Mouse (Mus musculus): ENCODE measurements around the gene Hoxa1. TPM values are rescaled to one million over a fixed set of nuclear protein-coding genes. Genes with fewer than 3 reads are reported as not detected.

Gene Hoxa1
- total and polyA plus RNA-seq, 3 experiments, result 1.9 to 3.7 (median 3.2) TPM

DNA sequence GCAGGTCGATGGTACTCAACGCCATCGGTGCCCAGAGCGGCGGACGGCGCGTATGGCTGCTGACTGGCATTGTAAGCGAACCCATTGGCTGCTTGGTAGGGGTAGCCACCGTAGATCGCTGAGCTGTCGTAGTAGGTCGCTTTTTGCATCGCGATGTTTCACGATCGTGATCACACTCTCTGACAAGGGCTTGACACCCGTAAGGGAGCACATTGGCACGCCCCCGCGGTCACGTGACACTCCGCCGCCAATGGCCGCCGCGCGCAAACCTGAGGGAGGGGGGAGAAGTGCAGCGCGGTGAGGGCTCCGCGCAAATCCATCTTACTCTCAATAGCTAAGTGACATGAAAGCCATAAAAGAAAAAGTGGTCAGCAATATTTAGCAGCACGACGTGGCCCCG lies 14.4 kb upstream of the Hoxa1 start:
- Histone ChIP-seq H3K36me3 (replicated peaks in 1 of 2; ENCODE audit: control insufficient read depth in 1 of 2, insufficient read depth in 1 of 2, low read length in 1 of 2) (peaks cover 3 to 19% of the 10 kb centered on the region in 2 experiments), H3K79me2 (replicated peaks; ENCODE audit: control insufficient read depth, extremely low read depth, insufficient read depth, poor library complexity, severe bottlenecking) (no peaks in the 10 kb centered on the region), H3K4me1 (ENCODE audit: control insufficient read depth in 1 of 2, insufficient read depth in 2 of 2) (no peaks in the 10 kb centered on the region), H3K9ac (ENCODE audit: insufficient read depth, low read depth) (no peak overlapping the region), H3K27me3 (replicated peaks) (no peaks in the 10 kb centered on the region), H3K4me3 (replicated peaks in 1 of 3; ENCODE audit: low read depth in 2 of 3, low read length in 2 of 3, poor library complexity in 1 of 3) (no peak overlapping the region), H3K4me2 (ENCODE audit: insufficient read depth, low read depth, poor library complexity, severe bottlenecking) (no peak overlapping the region), H3K9me3 (replicated peaks; ENCODE audit: low read length) (peaks cover 9% of the 10 kb centered on the region), H3K27ac (ENCODE audit: insufficient read depth, low read depth) (no peak overlapping the region)
- in situ Hi-C loops (cut with MboI; ENCODE audit: low pct_ligation_motif_present, low pct_unique_long_range_greater_than_20kb, low sequenced_read_pairs), result no loop called here
- TF ChIP-seq POLR2A (IDR thresholded peaks at IDR 0.05; ENCODE audit: low read depth, low read length) (no peak), SIN3A (IDR thresholded peaks at IDR 0.05; ENCODE audit: low read length) (no peak), MAZ (IDR thresholded peaks at IDR 0.05; ENCODE audit: low read depth, low read length) (no peak), ETS1 (conservative IDR thresholded peaks at IDR 0.05; ENCODE audit: low read depth, low read length) (no peak), ELF1 (IDR thresholded peaks at IDR 0.05; ENCODE audit: low read depth, low read length) (no peak), TCF12 (IDR thresholded peaks at IDR 0.05; ENCODE audit: low read depth, low read length) (no peak), USF1 (IDR thresholded peaks at IDR 0.05; ENCODE audit: low read depth, low read length) (no peak), MYC (IDR thresholded peaks at IDR 0.05; ENCODE audit: low read depth, low read length) (no peak)
- dilution Hi-C loops (cut with MboI; ENCODE audit: extremely low pct_ligation_motif_present, extremely low pct_unique_long_range_greater_than_20kb, low sequenced_read_pairs), result no loop called here
- DNase-seq (ENCODE audit: extremely low read depth), result no peak

DNA sequence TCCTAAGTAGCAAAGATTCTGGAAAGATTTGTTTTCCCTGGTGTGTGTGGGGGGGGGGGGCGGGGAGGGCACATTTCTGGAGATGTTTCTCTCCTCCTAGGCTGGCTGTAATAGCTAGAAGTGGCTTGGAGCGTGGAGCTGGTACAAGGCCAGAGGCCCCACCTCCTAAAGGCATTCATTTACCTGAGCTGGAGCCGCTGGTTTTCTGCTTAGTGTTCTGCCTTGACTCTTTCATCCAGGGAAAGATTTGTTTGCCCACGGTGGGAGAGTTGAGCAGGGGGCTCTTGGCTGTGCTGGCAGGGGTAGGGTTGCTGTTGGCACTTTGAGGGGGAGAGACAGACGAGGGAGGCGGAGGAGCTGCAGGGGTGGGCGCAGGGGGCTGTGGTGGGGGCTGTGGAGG lies 13.8 kb upstream of the Hoxa1 start:
- H3K36me3 ChIP-seq (replicated peaks in 1 of 2; ENCODE audit: control insufficient read depth in 1 of 2, insufficient read depth in 1 of 2, low read length in 1 of 2), result peaks cover 3 to 21% of the 10 kb centered on the region in 2 experiments
- dilution Hi-C loops (cut with MboI; ENCODE audit: extremely low pct_ligation_motif_present, extremely low pct_unique_long_range_greater_than_20kb, low sequenced_read_pairs) (no loop called here), in situ Hi-C loops (cut with MboI; ENCODE audit: low pct_ligation_motif_present, low pct_unique_long_range_greater_than_20kb, low sequenced_read_pairs) (no loop called here)
- no peak overlapping the region for H3K9ac ChIP-seq (ENCODE audit: insufficient read depth, low read depth)
- H3K4me3 ChIP-seq (replicated peaks in 1 of 3; ENCODE audit: low read depth in 2 of 3, low read length in 2 of 3, poor library complexity in 1 of 3), result no peak overlapping the region
- no peak overlapping the region for H3K4me2 ChIP-seq (ENCODE audit: insufficient read depth, low read depth, poor library complexity, severe bottlenecking)
- no peaks in the 10 kb centered on the region for H3K27me3 ChIP-seq (replicated peaks)
- no peaks in the 10 kb centered on the region for H3K4me1 ChIP-seq (ENCODE audit: control insufficient read depth in 1 of 2, insufficient read depth in 2 of 2)
- no peak overlapping the region for H3K27ac ChIP-seq (ENCODE audit: insufficient read depth, low read depth)
- TF ChIP-seq HCFC1 (IDR thresholded peaks at IDR 0.05; ENCODE audit: low read depth, low read length) (no peak), ZKSCAN1 (IDR thresholded peaks at IDR 0.05; ENCODE audit: borderline replicate concordance, low read depth, low read length) (no peak), ZMIZ1 (IDR thresholded peaks at IDR 0.05; ENCODE audit: low read depth, low read length) (no peak), CTCF (conservative IDR thresholded peaks at IDR 0.05 in 1 of 2, IDR thresholded peaks at IDR 0.05 in 1 of 2; ENCODE audit: low read depth in 2 of 2, low read length in 2 of 2) (no peak), USF1 (IDR thresholded peaks at IDR 0.05; ENCODE audit: low read depth, low read length) (no peak), EP300 (IDR thresholded peaks at IDR 0.05; ENCODE audit: low read length) (no peak), POLR2A (IDR thresholded peaks at IDR 0.05; ENCODE audit: low read depth, low read length) (no peak), POLR2AphosphoS2 (IDR thresholded peaks at IDR 0.05; ENCODE audit: low read depth, low read length) (no peak), ETS1 (conservative IDR thresholded peaks at IDR 0.05; ENCODE audit: low read depth, low read length) (no peak), BHLHE40 (IDR thresholded peaks at IDR 0.05; ENCODE audit: low read depth, low read length) (no peak), KAT2A (IDR thresholded peaks at IDR 0.05; ENCODE audit: insufficient replicate concordance, low read length) (no peak), UBTF (IDR thresholded peaks at IDR 0.05; ENCODE audit: low read depth, low read length) (no peak), E2F4 (IDR thresholded peaks at IDR 0.05; ENCODE audit: insufficient replicate concordance, low read depth, low read length) (no peak), IRF4 (IDR thresholded peaks at IDR 0.05; ENCODE audit: low read depth, low read length) (no peak), SIN3A (IDR thresholded peaks at IDR 0.05; ENCODE audit: low read length) (no peak), CHD1 (IDR thresholded peaks at IDR 0.05; ENCODE audit: low read depth, low read length) (no peak), CHD2 (IDR thresholded peaks at IDR 0.05; ENCODE audit: low read length) (no peak)
- no peaks in the 10 kb centered on the region for H3K79me2 ChIP-seq (replicated peaks; ENCODE audit: control insufficient read depth, extremely low read depth, insufficient read depth, poor library complexity, severe bottlenecking)
- no peak for DNase-seq (ENCODE audit: extremely low read depth)
- H3K9me3 ChIP-seq (replicated peaks; ENCODE audit: low read length), result peaks cover 9% of the 10 kb centered on the region
